Mouse (Mus musculus) hindbrain, postnatal 0 days (tissue): ENCODE data around the gene Tmem150a. TPM values are rescaled to one million over a fixed set of nuclear protein-coding genes. Genes with fewer than 3 reads are reported as not detected.
A peak's percentile ranks its signal among the peaks of the same experiment; 100 is the strongest.

Experiments
- ATAC-seq: fragments of 200-750 bp; cut with Nextera tagmentation; 2 replicates; pipeline ENCODE4 v1.8.0; 2017; ENCODE audit warnings: mild to moderate bottlenecking, moderate TSS enrichment, moderate library complexity
- DNase-seq: peaks from one replicate; pipeline ENCODE4 v3.0.0-alpha.2; 2015; ENCODE audit warnings: low spot score
- H3K27ac ChIP-seq: fragments of 300-500 bp; sonication (generic); 2 replicates; pipeline ENCODE4 v1.5.1; 2014; ENCODE audit warnings: mild to moderate bottlenecking
- H3K27me3 ChIP-seq: fragments of 300-500 bp; sonication (generic); 2 replicates; pipeline ENCODE4 v1.6.1; 2014; ENCODE audit warnings: low read length, mixed read lengths; ENCODE audit not compliant: insufficient read depth
- H3K36me3 ChIP-seq: fragments of 300-500 bp; sonication (generic); 2 replicates; pipeline ENCODE4 v1.6.1; 2014; ENCODE audit warnings: low read length, mixed read lengths; ENCODE audit not compliant: insufficient read depth
- H3K4me1 ChIP-seq: fragments of 300-500 bp; sonication (generic); 2 replicates; pipeline ENCODE4 v1.6.1; 2014; ENCODE audit warnings: antibody characterized with exemption, low read length, mixed read lengths; ENCODE audit not compliant: insufficient read depth
- H3K4me2 ChIP-seq: fragments of 300-500 bp; sonication (generic); 2 replicates; pipeline ENCODE4 v1.6.1; 2014; ENCODE audit warnings: low read depth, mild to moderate bottlenecking, low read length, moderate library complexity, mixed read lengths
- H3K4me3 ChIP-seq: fragments of 300-500 bp; sonication (generic); 2 replicates; pipeline ENCODE4 v1.5.1; 2014; ENCODE audit warnings: low read length
- H3K9ac ChIP-seq: fragments of 300-500 bp; sonication (generic); replicated peaks from 2 replicates; pipeline ENCODE4 v1.6.1; 2014; ENCODE audit warnings: mild to moderate bottlenecking, low read length, moderate library complexity, mixed read lengths
- H3K9me3 ChIP-seq: fragments of 300-500 bp; sonication (generic); 2 replicates; pipeline ENCODE4 v1.6.1; 2016; ENCODE audit warnings: low read length, mixed read lengths
- CTCF ChIP-seq: IDR thresholded peaks from 2 replicates; pipeline ENCODE4 v1.5.1; 2016; ENCODE audit warnings: antibody characterized with exemption, control low read depth, low read depth
- WGBS: fragments of 180-500 bp; shearing (Covaris S2); extraction: QIAGEN DNeasy Blood & Tissue Kit; methylation state at CpG from one replicate; pipeline ENCODE4 v1.1.7; 2014; 5-methylcytosine and 5-hydroxymethylcytosine counted together
- polyA plus RNA-seq: library from polyadenylated mRNA; unstranded; fragments of >200 nt; fragmentation: Nextera tagmentation; extraction: Ambion mirVana; gene quantifications from 2 replicates; pipeline ENCODE4 v1.2.1, GENCODE M21; 2015
- total RNA-seq: library from RNA; depleted of rRNA; stranded (reverse); fragments of >200 nt; gene quantifications from 2 replicates; pipeline ENCODE4 v1.2.3, GENCODE M21; 2014

The Tmem150a gene
- total and polyA plus RNA-seq, 2 experiments from 2014 or later, result 15.3 to 35.3 TPM

DNA sequence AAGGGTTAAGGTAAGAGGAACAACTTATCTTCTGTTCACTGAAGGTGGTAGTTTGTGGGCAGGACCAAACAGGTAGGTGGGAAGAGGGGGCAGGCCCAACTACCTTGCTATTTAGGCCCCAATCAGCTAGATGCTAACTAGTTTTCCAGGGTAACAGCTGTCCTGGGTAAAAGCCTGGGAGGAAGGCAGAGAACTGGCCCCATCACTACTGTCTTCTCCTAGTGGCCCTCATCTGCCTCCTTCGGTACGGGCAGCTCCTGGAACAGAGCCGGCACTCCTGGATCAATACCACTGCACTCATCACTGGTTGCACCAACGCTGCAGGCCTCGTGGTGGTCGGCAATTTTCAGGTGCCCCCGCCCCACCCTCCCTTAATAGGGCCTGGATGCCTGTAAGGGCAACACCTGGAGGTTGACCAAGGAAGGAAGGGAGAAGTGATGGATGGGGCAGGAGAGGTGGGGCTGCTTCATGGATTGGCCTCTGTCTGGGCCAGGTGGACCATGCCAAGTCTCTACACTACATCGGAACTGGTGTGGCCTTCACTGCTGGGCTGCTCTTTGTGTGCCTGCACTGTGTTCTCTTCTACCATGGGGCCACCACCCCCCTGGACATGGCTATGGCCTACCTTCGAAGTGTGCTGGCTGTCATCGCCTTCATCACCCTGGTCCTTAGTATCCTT is 3.0 kb downstream of the Tmem150a start:
- Histone ChIP-seq H3K4me2 (no peak overlapping the region), H3K9me3 (no peaks in the 10 kb centered on the region), H3K9ac (no peak overlapping the region), H3K4me3 (no peak overlapping the region), H3K27ac (no peak overlapping the region), H3K4me1 (peaks cover 19% of the 10 kb centered on the region), H3K27me3 (no peaks in the 10 kb centered on the region), H3K36me3 (peaks cover 13% of the 10 kb centered on the region)
- DNase-seq (no peak), ATAC-seq (no peak)
- TF ChIP-seq CTCF, result no peak
- 91% methylated on average over 10 of the region's 10 CpGs for WGBS

GRCm38 (mm10) chr6:72359343-72359742 is 4.1 kb downstream of the Tmem150a start:
- H3K4me3 ChIP-seq, result no peak overlapping the region
- no peaks in the 10 kb centered on the region for H3K27me3 ChIP-seq
- TF ChIP-seq CTCF, result no peak
- peaks cover 19% of the 10 kb centered on the region for H3K4me1 ChIP-seq
- no peak overlapping the region for H3K27ac ChIP-seq
- DNase-seq (no peak), ATAC-seq (no peak)
- H3K9ac ChIP-seq, result no peak overlapping the region
- H3K36me3 ChIP-seq, result peaks cover 13% of the 10 kb centered on the region
- H3K4me2 ChIP-seq, result no peak overlapping the region
- no peaks in the 10 kb centered on the region for H3K9me3 ChIP-seq
- WGBS, result 65% methylated on average over 2 of the region's 2 CpGs

DNA sequence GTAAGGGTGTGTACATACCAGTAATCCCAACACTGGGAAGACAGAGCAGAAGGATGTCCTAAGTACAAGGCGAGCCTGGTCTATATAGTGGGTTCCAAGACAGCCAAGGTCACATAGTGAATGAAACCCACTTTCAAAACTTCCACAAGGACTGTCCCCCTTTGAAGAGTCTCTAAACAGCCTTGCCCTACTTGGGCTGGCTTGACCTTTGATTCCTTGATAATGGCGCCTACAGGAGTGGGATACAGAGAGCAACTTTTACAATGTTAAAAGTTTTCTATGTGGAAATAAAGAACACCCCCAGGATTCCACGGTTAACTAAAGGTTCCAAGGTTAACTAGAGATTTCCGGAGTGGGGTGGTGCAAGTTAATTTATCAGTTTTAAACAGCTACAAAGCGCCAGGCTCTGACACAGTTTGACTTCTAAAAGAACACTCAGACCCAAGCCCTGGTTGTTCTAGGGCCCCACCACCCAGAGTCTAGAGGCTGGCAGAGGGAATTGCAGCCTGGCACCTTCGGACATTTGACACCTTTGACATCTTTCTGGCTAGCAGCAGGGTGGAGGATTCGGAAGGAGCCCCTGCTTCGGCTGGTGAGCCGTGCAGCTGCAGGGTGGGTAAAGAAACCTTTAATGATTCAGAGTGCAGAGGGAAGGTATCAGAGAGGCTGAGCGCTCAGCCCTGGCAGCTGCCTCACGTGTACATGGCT is 4.8 kb downstream of the Tmem150a start:
- Histone ChIP-seq H3K9me3 (no peaks in the 10 kb centered on the region), H3K27ac (no peak overlapping the region), H3K4me1 (peaks cover 15% of the 10 kb centered on the region), H3K4me3 (no peak overlapping the region), H3K9ac (no peak overlapping the region), H3K4me2 (no peak overlapping the region), H3K36me3 (peaks cover 13% of the 10 kb centered on the region), H3K27me3 (no peaks in the 10 kb centered on the region)
- WGBS, result 73% methylated on average over 11 of the region's 11 CpGs
- DNase-seq, result no peak
- no peak for ATAC-seq
- TF ChIP-seq CTCF, result no peak

DNA sequence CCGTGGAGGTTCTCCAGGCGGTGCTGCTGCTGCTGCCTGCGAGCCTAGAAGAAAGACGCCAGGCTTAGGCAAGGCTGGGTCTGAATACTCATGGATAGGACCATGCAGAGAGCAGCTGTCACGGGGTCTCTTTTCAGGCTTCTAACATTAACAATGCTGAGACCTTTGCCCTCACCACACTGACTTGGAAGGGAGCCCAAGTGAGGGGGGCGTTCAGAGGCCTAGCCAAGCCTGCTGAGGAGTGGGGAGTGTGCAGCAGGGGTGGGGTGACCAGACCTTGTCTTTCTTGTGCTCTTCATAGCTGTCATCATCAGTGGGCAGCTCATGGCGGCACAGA is 5.3 kb downstream of the Tmem150a start:
- Histone ChIP-seq H3K4me3 (no peak overlapping the region), H3K9me3 (no peaks in the 10 kb centered on the region), H3K9ac (no peak overlapping the region), H3K27ac (no peak overlapping the region), H3K4me2 (no peak overlapping the region), H3K27me3 (no peaks in the 10 kb centered on the region), H3K4me1 (peaks cover 15% of the 10 kb centered on the region), H3K36me3 (peaks cover 13% of the 10 kb centered on the region)
- TF ChIP-seq CTCF, result no peak
- no peak for DNase-seq
- WGBS, result 50% methylated on average over 7 of the region's 7 CpGs
- no peak for ATAC-seq

- no peaks in the 10 kb centered on the region for H3K9me3 ChIP-seq
- H3K4me2 ChIP-seq, result peak overlapping the region; percentile 96
- no peaks in the 10 kb centered on the region for H3K27me3 ChIP-seq
- peaks cover 13% of the 10 kb centered on the region for H3K36me3 ChIP-seq
- peak overlapping the region; percentile 70 for H3K9ac ChIP-seq
- WGBS, result 66% methylated on average over 5 of the region's 5 CpGs
- no peak overlapping the region for H3K27ac ChIP-seq
- H3K4me3 ChIP-seq, result peak overlapping the region; percentile 71
- no peak for DNase-seq
- TF ChIP-seq CTCF, result no peak
- H3K4me1 ChIP-seq, result peaks cover 13% of the 10 kb centered on the region
- no peak for ATAC-seq
These were observed 5.9 kb downstream of the Tmem150a start for GRCm38 (mm10) chr6:72361121-72361551.

DNA sequence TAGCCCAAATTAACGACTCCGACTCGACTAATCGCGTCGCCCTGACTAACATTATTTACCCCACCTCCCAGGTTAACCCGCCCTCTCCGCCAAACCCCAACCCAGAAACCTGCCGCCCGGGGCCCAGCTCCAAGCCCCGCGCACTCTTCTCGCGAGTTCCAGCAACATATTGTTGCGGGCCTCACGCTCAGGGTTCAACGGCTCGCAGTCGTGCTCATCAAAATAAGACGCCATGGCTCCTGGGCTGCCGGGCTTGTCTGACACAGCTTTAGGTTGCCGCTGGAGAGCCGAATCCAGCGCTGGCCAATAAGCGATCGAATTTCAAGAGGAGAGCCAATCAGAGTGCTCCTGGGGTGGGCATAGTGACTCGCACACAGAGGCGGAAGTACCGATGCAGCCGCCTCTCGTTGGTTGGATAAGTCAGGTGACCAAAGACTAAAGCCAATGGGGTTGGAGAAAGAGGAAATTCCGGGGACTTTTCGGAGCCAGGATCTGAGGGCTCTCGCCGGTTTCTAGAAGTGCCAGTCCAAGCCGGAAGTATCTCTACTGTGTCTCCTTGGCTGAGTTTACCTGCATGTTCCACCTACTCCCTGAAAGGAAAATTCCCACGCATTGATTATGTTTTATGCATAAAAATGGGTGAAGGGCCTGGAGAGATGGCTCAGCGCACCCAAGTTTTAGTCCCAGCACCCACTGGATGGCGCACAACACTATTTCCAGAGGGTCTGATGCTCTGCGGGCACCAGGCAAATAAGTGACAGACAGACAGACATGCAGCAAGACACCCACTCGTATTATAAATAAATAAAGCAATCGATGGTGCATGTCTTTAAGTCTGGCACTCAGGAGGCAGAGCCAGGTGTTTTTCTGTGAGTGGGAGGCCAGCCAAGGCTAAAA is 7.1 kb downstream of the Tmem150a start:
- Histone ChIP-seq H3K27me3 (no peaks in the 10 kb centered on the region), H3K36me3 (peaks cover 13% of the 10 kb centered on the region), H3K4me3 (peak overlapping the region; percentile 71), H3K4me1 (peaks cover 9% of the 10 kb centered on the region), H3K4me2 (peak overlapping the region; percentile 96), H3K9ac (peak overlapping the region; percentile 70), H3K9me3 (no peaks in the 10 kb centered on the region), H3K27ac (peak overlapping the region; percentile 75)
- peak; percentile 98 for DNase-seq
- under 1% methylated on average over 42 of the region's 42 CpGs for WGBS
- peak; percentile 99 for ATAC-seq
- peak; percentile 56 for TF ChIP-seq CTCF
